Mouse (Mus musculus): Measurements from ENCODE around the gene Angptl2.

GRCm38 (mm10) chr2:33265793-33266192 is 49.9 kb downstream of the Angptl2 start:
- TF ChIP-seq CTCF (IDR thresholded peaks at IDR 0.05; ENCODE audit: low read depth) (no peak), EP300 (optimal IDR thresholded peaks at IDR 0.05) (no peak)
